Mouse (Mus musculus): ENCODE results near the gene Cyb5r2. TPM values are rescaled to one million over a fixed set of nuclear protein-coding genes. Genes with fewer than 3 reads are reported as not detected.
A peak's percentile ranks its signal among the peaks of the same experiment; 100 is the strongest.

Cyb5r2 gene
- polyA plus RNA-seq, 1 experiment = not detected

DNA sequence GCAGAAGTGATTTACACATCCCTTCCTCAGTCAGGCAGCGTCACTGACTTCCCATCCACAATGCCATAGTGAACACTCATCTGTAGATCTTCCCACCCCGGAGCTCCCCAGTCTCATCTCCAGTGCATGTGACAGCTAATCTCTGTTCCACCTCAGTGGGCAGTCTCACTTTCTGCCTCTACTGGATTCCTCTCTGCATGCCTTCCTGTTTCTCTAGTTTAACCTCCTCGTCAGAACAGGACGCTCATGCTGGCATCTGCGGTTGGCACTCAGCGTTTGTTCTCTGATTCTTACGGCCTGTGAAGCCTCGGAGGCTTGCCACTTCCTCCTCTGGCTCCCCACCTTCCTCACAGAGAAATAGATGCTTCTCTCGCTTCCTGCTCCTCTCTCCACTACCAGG lies 50.2 kb downstream of the Cyb5r2 start:
- peaks cover 22% of the 10 kb centered on the region; the same call in 1 of the 2 replicates for H3K4me1 ChIP-seq (ENCODE audit: control insufficient read depth, insufficient read depth, insufficient read length, low read length)
- H3K36me3 ChIP-seq (ENCODE audit: control insufficient read depth, insufficient read depth, low read length) = peaks cover 14% of the 10 kb centered on the region
- peak overlapping the region; percentile 5; the same call in 1 of the 2 replicates for H3K27ac ChIP-seq (ENCODE audit: insufficient read depth, low read depth, low read length)
- H3K4me3 ChIP-seq (ENCODE audit: low read depth, low read length) = no peak overlapping the region
- WGBS = 67% methylated on average over 9 of the region's 9 CpGs
- no peaks in the 10 kb centered on the region for H3K27me3 ChIP-seq (ENCODE audit: control insufficient read depth, insufficient read depth, low read length)
- TF ChIP-seq POLR2A (IDR thresholded peaks at IDR 0.05; ENCODE audit: low read depth, low read length) = no peak
- TF ChIP-seq CTCF (IDR thresholded peaks at IDR 0.05; ENCODE audit: extremely low read depth, insufficient read length, insufficient replicate concordance, low read depth, low read length) = no peak

DNA sequence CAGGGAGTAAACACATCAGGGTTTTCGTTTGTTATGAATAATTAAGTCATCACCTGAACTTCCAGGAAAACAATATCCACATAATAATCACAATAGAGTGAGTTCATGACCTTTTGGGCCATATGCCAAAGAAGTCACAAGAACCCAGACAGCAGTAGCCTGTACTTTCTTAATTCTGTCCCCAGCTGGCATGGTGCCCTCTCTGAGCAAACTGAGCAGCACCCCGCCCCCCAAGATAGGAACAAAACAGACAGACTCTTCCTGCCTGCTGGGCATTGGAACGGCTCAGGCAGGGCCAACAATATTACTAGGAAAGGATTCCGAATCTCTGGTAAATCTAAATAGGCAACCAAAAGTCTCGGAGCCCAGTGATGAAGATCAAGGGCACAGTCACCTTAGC lies 51.9 kb downstream of the Cyb5r2 start:
- 18% methylated on average over 5 of the region's 5 CpGs for WGBS

DNA sequence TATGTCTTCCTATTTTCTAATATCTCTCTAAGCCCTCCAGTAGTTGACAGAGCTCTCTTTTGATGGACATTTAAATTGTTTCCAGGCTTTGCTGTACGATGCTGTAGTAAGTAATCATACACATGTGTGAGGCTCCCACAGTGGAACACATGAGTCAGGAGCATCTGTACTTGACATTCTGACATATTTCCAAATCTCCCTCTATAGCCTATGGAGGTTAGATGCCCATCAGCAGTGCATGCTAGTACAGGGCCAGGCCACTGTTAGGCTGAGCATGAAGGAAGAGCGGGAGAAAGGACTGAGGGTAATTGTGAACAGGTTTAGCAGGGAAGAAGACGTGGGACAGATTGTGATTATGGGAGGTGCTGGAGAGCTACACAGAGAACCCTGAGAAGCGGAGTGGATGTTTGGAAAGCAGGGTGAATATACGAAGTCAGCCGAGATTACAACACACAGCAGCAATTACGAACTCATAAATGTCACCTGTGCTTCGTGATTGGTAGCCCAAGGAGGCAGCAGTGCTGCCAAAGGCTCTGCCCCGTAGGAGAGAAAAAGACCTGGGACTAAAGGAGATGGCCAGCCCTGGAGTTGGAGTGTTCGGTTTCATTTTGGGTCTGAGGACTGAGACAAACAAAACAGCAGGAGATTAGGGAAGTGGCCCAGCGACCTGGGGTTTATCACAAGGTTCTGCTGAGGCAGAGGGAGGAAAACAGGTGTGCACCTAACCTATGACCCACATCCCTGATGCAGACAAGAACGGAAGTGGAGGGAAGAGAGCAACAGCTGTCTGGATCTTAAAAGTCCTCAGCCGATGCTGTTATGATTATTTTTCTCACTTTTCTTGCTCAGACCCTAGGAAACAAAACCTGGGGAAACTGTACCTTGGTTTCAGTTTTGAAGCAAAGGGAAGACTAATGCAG lies 55.1 kb downstream of the Cyb5r2 start:
- Histone ChIP-seq H3K4me3 (ENCODE audit: low read depth, low read length) (no peak overlapping the region), H3K36me3 (ENCODE audit: control insufficient read depth, insufficient read depth, low read length) (peaks cover 8% of the 10 kb centered on the region), H3K4me1 (ENCODE audit: control insufficient read depth, insufficient read depth, insufficient read length, low read length) (peaks cover 17% of the 10 kb centered on the region; the same call in 1 of the 2 replicates), H3K27ac (ENCODE audit: insufficient read depth, low read depth, low read length) (peak overlapping the region; percentile 39), H3K27me3 (ENCODE audit: control insufficient read depth, insufficient read depth, low read length) (no peaks in the 10 kb centered on the region)
- 17% methylated on average over 13 of the region's 13 CpGs for WGBS
- TF ChIP-seq CTCF (IDR thresholded peaks at IDR 0.05; ENCODE audit: extremely low read depth, insufficient read length, insufficient replicate concordance, low read depth, low read length) = no peak
- TF ChIP-seq POLR2A (IDR thresholded peaks at IDR 0.05; ENCODE audit: low read depth, low read length) = no peak

More for the DNA sequence above, 51.9 kb downstream of the Cyb5r2 start:
- no peak overlapping the region for H3K4me3 ChIP-seq (ENCODE audit: low read depth, low read length)
- no peaks in the 10 kb centered on the region for H3K27me3 ChIP-seq (ENCODE audit: control insufficient read depth, insufficient read depth, low read length)
- H3K36me3 ChIP-seq (ENCODE audit: control insufficient read depth, insufficient read depth, low read length) = peaks cover 12% of the 10 kb centered on the region
- no peak overlapping the region for H3K27ac ChIP-seq (ENCODE audit: insufficient read depth, low read depth, low read length)
- TF ChIP-seq CTCF (IDR thresholded peaks at IDR 0.05; ENCODE audit: extremely low read depth, insufficient read length, insufficient replicate concordance, low read depth, low read length) (no peak), POLR2A (IDR thresholded peaks at IDR 0.05; ENCODE audit: low read depth, low read length) (no peak)
- H3K4me1 ChIP-seq (ENCODE audit: control insufficient read depth, insufficient read depth, insufficient read length, low read length) = peaks cover 24% of the 10 kb centered on the region; the same call in 1 of the 2 replicates

DNA sequence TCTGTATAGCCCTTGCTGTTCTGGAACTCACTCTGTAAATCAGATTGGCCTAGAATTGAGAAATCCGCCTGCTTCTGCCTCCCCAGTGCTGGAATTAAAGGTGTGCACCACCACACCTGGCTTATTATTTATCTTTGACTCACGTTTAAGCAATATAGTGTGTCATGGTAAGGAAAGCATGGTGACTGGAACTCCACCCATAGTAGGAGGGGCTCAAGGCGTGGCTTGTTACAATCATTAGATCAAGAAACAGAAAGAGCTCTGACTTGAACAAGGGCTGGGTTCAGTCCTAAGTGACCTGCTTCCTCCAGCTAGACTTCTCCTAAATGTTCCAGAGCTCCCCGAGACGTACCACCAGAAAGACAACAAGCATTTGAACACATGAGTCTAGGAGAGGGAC lies 57.2 kb downstream of the Cyb5r2 start:
- Histone ChIP-seq H3K27ac (ENCODE audit: insufficient read depth, low read depth, low read length) (no peak overlapping the region), H3K4me1 (ENCODE audit: control insufficient read depth, insufficient read depth, insufficient read length, low read length) (peaks cover 10% of the 10 kb centered on the region; the same call in 1 of the 2 replicates), H3K36me3 (ENCODE audit: control insufficient read depth, insufficient read depth, low read length) (peaks cover 12% of the 10 kb centered on the region), H3K4me3 (ENCODE audit: low read depth, low read length) (no peak overlapping the region), H3K27me3 (ENCODE audit: control insufficient read depth, insufficient read depth, low read length) (no peaks in the 10 kb centered on the region)
- TF ChIP-seq CTCF (IDR thresholded peaks at IDR 0.05; ENCODE audit: extremely low read depth, insufficient read length, insufficient replicate concordance, low read depth, low read length) = no peak
- no peak for TF ChIP-seq POLR2A (IDR thresholded peaks at IDR 0.05; ENCODE audit: low read depth, low read length)
- WGBS = 62% methylated on average over 5 of the region's 5 CpGs

DNA sequence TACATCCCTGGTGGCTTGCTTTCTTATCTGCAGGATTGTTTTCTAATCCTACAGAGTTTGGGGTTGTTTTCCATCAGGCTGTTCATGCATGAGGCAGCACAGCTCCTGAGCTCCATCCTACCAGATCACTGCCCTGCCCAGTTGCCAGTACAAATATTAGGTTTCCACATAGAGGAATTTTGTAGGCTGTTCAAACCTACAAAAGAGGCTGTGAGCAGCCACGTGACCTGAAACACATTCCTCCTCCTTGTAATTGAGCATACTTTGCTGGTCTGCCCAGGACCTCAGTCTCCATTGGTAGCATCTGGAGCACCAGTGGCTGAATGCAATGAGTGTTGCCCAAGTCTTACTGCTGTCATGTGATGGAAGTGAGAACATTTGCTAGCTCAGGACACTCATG lies 57.9 kb downstream of the Cyb5r2 start:
- H3K27me3 ChIP-seq (ENCODE audit: control insufficient read depth, insufficient read depth, low read length) = no peaks in the 10 kb centered on the region
- peaks cover 11% of the 10 kb centered on the region for H3K36me3 ChIP-seq (ENCODE audit: control insufficient read depth, insufficient read depth, low read length)
- TF ChIP-seq POLR2A (IDR thresholded peaks at IDR 0.05; ENCODE audit: low read depth, low read length) = no peak
- no peak for TF ChIP-seq CTCF (IDR thresholded peaks at IDR 0.05; ENCODE audit: extremely low read depth, insufficient read length, insufficient replicate concordance, low read depth, low read length)
- 84% methylated on average over 1 of the region's 1 CpGs for WGBS
- H3K4me3 ChIP-seq (ENCODE audit: low read depth, low read length) = no peak overlapping the region
- no peak overlapping the region for H3K27ac ChIP-seq (ENCODE audit: insufficient read depth, low read depth, low read length)
- peaks cover 10% of the 10 kb centered on the region; the same call in 1 of the 2 replicates for H3K4me1 ChIP-seq (ENCODE audit: control insufficient read depth, insufficient read depth, insufficient read length, low read length)

Other genes with a start within 250 kb of the Cyb5r2 start
- gene Olfml1, start 190.6 kb downstream of the Cyb5r2 start, polyA plus RNA-seq (2012; rRNA removed) = 0.57 and 0.81 TPM in 2 replicates
- gene Ppfibp2, start 162.8 kb downstream of the Cyb5r2 start, polyA plus RNA-seq (2012; rRNA removed) = 3.9 and 10.6 TPM in 2 replicates
- not detected in 2 replicates for gene 5330417H12Rik, start 132.9 kb downstream of the Cyb5r2 start, polyA plus RNA-seq (2012; rRNA removed)
- not detected in 2 replicates for gene Ovch2, start 43.2 kb upstream of the Cyb5r2 start, polyA plus RNA-seq (2012; rRNA removed)
- not detected in 2 replicates for gene Olfr467, start 54.2 kb upstream of the Cyb5r2 start, polyA plus RNA-seq (2012; rRNA removed)
- not detected in 2 replicates for gene Olfr469, start 67.5 kb upstream of the Cyb5r2 start, polyA plus RNA-seq (2012; rRNA removed)
- not detected in 2 replicates for gene Olfr470, start 89.5 kb upstream of the Cyb5r2 start, polyA plus RNA-seq (2012; rRNA removed)
- not detected in 2 replicates for gene Olfr472, start 139.9 kb upstream of the Cyb5r2 start, polyA plus RNA-seq (2012; rRNA removed)
- gene Olfr473, start 172.4 kb upstream of the Cyb5r2 start, polyA plus RNA-seq (2012; rRNA removed) = not detected in 2 replicates
- gene Olfr474, start 196.6 kb upstream of the Cyb5r2 start, polyA plus RNA-seq (2012; rRNA removed) = not detected in 2 replicates
- gene Olfr476, start 206.8 kb upstream of the Cyb5r2 start, polyA plus RNA-seq (2012; rRNA removed) = not detected in 2 replicates
- gene Olfr477, start 228.7 kb upstream of the Cyb5r2 start, polyA plus RNA-seq (2012; rRNA removed) = not detected in 2 replicates

Data from small intestine, adult 2 months (tissue).